Mouse (Mus musculus): ENCODE measurements around the gene Rtca.

Rtca gene

DNA sequence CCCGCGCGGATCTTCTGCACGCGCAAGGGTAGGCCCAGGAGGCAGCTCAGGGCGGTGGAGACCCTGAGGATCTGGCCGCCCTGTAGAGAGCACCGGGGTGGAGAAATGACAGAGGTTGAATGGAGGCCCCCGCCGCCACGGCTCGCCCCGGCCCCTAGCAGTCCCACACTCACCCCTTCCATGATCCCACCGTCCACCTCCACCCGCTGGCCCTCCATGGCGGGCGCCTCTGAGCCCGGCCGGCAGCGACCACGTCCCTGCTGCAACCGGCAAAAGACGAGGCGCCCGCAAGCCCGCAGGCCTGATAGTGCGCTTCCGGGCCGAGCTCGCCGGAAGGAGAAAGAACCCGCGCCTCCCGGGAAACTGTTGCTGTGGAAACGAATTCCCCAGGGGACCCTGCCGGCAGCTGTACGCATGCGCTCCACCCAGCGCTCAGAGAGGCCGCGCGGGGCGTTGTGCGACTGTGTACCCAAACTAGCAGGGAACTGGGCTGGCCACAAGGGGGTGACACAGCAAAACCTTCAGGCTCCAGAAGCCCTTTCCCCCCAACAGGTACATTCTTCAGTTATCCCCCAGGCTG is at the start of gene Rtca:
TSS of gene Rtca (minus strand) at position 437 of the 580 bp plus-strand sequence.
- peak; percentile 93 for DNase-seq (ENCODE audit: low read depth, low spot score)

DNA sequence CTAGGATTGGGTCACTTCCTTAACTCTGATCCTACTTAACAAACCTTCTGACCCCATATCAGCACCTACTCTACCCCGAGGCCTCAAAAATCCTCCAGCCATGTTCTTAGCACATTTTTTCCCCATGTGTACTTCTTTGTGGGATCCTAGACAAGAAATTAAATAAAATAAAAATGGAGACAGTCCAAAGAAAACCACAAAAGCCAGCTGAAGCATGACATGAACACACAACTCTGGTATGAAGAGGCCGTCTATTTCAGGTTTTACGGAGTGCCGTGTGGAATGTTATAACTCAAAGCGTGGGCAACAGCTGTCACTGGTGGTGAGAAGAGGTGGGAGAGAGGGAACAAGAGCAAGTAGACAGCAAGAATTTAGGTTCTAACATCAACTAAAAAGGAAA is 43.4 kb upstream of the Rtca start:
- DNase-seq (ENCODE audit: low read depth, low spot score) = no peak

DNA sequence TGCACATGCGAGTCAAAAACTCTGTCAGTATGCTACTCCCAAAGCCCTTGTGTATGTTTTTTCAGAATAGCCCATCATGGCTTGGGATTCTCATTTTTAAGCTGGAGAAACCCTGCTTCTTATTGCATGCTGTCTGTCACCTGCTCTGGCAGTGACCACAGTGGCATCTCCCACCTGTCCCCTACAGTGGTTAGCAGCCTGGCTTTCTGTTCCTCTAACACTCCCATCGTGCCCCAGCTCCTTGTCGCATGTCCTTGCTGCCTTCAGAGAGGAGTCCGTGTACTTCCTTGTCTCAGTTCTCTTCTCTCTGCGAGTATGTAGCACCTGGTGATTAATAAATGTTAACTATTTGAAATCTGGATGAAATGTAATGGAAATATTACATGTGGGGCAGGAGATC is 39.4 kb upstream of the Rtca start:
- DNase-seq (ENCODE audit: low read depth, low spot score) = no peak

DNA sequence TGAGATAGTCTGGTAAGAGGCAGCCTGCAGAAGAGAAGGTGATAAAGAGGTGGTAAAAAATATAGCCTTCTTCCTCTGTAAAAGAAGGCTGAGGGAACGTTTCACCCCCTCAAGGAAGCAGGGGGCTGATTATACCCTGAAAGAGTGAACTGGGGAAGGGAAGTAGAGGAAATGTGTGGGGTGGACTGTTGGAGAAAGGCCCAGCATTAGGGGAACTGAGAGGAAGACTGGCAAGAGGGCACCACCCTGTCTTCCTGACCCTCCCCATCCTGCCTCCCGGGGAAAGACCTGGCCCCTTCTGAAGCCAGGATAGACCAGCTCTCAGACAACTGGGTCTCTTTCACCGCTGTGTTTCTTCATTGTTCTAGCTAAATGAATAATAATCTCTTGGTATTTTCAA is 34.5 kb upstream of the Rtca start:
- DNase-seq (ENCODE audit: low read depth, low spot score) = no peak

DNA sequence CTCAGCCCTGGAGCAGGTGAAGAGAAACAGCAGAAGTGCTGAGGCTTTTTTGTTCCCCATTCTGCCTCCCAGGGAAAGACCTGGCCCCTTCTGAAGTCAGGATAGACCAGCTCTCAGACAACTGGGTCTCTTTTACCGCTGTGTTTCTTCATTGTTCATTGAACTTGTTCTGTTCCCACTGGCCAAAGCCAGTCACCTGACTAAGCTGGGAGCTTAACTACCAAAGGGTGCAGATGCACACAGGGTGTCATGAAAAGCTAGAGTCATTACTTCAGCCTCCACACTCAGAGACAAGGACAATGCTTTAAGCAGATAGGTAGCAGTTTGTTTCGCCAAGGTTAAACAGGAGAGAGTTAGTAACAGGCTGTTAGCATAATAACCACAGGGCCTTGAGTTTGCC is 34.1 kb upstream of the Rtca start:
- DNase-seq (ENCODE audit: low read depth, low spot score) = no peak

DNA sequence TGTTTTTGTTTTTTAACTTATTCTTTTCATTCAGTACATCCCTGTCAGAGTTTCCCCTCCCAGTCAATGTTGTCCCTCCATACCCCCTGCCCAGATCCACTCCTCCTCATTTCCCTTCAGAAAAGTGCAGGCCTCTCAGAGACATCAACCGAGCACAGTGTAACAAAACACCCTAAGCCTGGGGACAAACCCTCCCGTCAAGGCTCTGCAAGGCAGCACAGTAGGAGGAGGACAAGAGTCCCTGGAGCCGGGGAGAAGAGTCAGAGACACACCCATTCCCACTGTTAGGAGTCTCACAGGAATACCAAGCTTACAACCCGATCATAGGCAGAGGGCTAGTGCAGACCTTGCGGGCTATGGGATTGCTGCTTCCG is 29.2 kb upstream of the Rtca start:
- DNase-seq (ENCODE audit: low read depth, low spot score) = no peak

DNA sequence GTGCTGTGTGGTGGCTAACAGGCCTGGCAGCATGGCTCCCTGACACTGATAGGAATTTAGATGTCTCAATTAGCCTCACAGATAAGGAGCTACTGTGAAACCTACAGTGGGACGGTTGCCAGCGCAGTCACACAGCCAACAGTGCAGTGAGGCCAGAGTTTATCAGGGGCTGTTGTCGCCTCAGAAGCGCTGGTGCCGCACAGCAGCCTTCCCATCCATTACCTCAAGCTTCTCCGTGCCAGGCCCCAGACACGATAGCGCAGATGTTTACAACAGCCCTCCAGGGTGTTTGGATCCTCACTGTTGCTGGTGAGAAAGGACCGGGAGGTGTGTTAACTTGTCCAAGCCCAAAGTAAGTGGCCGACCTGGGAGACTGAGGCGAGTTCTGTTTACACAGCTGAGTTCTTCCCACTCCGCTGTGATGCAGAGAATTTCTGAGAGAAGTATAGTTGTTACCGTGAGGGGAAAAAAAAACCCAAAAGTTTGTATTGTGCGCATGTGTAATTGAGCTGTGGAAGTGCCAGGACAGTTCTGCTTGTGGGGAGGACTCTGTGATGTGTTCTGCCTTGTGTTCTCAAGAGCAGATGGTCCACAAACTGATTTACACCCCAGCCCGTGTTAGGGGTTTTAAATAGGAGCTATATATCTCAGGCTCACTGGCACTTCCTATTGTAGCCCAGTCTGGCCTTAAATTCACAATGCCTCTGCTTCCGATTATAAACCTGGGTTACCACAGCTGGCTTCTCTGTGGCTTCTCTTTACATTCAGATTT is 28.6 kb upstream of the Rtca start:
- DNase-seq (ENCODE audit: low read depth, low spot score) = no peak

DNA sequence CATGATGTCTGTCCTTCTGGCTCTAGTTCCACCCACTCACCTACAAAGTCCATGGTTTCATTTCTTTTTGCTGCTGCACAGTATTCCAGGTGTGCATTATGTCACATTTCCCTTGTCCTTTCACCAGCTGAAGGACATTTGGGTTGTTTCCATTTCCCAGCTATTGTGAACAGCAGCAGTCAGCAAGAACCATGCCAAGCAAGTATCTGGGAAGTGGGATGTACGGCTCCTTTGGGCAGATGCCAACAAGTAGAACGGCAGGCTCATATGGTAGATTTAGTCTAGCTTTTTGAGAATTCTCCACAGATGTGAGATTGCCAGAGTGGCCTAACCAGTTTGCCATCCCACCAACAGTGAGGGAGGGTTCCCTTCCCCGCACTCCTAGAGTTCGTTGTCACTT is 22.8 kb upstream of the Rtca start:
- DNase-seq (ENCODE audit: low read depth, low spot score) = no peak

DNA sequence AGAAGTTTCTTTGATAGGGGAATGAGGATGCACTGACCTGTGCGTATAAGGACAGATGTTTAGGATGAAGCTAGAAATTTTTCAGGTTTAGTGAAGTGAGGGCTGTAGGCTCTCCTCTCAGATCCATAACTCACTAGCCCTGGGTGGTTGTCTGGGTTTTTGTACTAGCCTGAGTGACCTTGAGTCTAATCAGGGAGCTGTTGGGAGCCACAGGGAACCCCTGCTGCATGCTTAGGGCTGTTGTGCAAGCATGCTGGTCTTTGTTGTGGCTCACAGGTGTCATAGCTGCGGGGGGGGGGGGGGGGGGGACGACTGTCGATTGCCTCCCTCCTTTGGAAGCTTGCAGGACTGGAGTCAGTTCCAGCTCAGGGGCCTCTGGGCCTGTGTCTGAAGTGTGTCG is 21.7 kb upstream of the Rtca start:
- no peak for DNase-seq (ENCODE audit: low read depth, low spot score)

DNA sequence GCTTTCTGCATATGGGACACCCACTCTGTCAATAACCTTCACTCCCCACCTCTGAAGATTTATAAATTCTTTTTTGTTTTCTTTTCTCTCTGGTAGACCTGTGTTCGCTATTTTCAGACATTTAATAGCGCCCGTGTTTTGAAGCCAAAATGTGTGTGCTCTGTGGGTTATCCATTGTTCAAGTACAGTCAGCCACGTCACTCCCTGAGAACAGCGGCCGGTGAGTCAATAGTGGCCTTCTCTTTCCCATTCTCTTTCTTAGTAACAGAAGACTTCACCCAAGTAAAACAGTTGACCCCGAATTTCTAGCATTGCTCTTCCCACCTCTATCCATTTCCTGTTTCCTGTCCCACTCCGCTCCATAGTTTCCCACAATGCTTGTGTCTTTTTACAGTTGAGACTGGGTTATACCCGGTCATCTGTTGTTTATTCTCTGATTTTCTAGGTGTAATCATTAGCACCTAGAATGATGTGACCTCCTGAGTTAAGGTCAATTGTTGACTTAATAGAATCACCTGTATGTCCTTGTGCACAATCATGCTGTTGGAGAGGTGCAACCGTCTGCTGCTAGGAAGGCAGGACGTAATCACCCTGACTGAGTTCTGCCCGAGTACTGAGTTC is 12.2 kb upstream of the Rtca start:
- no peak for DNase-seq (ENCODE audit: low read depth, low spot score)

DNA sequence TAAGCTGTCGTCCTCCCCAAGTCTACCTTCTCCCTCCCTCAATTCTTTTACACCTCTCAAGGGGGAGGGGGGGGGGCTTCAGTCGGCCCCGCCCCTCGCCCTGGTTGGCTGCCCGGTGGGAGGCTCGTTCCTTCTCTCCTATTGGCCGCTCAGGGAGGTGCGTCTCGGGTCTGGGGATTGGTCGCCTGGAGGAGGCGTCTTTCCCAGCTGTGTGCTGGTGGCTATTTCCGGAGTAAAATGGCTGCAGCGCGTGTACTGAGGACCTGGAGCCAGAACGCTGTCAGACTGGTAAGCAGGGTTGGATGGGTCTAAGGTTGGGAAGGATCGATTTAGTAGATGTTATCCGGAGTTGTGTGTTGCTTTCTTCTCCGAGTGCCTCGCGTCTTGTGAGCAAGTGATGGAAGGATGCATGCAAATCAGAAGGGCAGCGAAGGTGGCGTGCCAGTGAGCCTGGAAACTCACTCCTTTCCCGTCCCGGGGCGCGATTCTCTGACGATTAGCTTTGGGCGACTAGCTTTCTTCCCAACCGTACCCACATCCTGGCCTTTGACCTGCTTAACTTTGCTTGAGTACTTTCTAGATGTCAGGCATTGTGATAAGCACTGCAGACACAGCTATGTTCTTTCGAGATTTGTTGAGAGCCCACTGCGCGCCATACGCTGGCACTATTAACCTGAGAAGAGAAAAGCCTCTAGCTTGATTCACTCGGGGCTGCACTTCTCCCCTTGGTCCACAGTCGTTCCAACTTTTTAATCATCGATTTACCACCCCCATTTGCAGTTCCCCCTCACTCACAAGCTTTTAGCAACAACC is 5.1 kb upstream of the Rtca start, which contains the start of gene Dbt:
TSS of gene Dbt (plus strand) at position 167 of the 813 bp plus-strand sequence.
- peak; percentile 83 for DNase-seq (ENCODE audit: low read depth, low spot score)

DNA sequence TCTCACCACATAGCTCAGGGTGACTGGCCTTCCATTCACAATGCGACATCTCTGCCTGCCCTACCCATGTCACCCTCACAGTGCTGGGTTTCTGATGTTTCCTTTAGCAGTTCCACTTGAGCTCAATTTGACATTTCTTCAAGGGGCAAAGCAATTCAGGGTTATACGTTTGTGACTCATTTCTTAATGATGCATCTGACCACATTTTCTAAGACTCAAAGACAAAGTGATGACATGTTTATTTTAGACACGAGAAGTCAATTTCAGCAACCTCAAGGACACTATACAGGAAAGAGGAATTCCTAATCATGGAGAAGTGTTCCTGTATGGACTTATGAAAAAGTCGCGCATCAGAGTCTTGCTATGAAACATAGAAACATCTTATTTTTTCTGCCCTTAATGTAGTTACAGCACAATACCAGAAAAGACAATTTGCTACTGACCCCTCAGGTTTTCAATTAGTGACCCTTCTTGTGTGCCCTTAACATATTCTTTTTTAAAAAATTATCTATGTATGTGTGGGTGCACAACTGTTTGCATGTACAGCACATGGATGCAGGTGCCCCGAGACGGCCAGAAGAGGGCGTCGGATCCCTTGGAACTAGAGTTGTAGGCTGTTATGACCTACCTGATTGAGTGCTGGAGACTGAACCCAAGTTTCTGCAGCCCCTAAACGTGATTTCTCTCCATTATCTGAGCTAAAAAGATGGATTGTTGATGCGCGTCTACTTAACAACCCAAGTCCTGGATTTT is 4.3 kb upstream of the Rtca start:
- peak; percentile 65 for DNase-seq (ENCODE audit: low read depth, low spot score)

DNA sequence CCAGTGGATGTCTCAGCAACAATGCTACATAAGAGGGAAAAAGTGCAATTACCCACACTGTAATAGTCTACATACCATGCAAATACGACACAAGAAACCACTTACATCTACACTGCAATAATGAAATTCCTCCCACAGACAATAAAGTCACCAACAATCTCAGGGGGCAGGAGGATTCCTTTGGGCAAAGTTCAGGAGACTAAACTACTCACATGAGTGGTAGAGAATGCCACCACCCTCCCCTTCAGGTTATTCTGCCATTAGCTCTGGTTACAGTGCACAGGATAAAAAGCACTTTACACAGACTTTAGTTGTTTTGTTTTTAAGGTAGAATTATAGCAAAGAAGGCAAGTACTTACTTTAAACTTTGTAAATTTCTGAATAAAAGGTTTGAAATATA is 12.3 kb downstream of the Rtca start:
- DNase-seq (ENCODE audit: low read depth, low spot score) = no peak

DNA sequence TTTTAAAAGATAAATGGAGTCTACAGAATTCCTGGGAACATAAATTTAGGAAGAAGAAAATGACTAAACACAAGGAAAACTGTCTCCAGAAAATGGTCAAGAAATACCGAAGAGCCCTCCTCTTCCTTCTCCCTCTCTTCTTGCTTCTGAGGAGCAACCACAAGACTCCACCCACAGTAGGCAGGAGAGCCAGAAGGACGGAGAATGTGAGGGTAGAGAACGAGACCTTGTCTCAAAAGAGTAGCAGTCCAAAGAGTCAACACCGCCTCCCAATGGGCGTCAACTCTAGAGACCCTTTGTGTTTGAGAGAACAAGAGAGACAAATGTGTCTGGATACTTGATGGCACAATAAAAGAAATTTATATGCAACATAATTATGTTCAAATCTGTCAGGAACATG is 14.3 kb downstream of the Rtca start:
- DNase-seq (ENCODE audit: low read depth, low spot score) = no peak

DNA sequence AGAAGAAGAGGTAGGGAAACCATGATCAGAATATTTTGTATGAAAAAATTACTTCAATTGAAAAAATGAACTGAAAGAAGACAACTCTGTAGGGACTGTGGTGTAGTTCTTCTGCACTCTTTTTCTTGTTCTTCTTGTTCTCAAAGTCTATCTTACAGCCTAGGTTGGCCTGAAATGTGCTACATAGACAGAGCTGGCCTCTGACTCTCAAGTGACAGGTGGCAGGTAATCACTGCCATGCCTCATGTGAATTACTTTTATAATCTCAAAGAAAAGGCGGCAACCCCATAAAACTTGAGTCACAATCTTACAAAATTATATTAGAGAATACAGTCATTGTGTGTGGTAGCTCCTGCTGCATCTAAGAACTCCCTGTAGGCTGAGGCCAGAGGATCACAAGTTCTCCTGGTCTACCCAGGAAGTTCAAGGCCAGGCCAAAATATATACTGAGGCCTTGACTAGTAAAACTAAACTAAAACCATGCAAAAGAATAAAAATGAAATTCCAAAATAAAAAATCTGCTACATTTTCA is 16.0 kb downstream of the Rtca start:
- DNase-seq (ENCODE audit: low read depth, low spot score) = no peak

DNA sequence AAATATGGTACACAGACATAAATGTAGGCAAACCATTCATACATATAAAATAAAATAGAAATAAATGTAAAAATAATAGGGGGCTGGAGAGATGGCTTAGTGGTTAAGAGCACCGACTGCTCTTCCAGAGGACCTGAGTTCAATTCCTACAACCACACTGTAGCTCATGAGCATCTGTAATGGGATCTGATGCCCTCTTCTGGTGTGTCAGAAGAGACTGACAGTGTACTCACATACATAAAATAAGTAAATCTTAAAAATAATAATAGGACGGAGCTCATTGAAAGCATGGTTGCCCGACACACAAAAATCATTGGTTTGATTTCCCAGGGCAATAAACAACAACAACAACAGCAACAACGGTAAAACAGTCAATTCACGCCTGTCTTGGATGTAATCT is 17.1 kb downstream of the Rtca start:
- DNase-seq (ENCODE audit: low read depth, low spot score) = no peak

DNA sequence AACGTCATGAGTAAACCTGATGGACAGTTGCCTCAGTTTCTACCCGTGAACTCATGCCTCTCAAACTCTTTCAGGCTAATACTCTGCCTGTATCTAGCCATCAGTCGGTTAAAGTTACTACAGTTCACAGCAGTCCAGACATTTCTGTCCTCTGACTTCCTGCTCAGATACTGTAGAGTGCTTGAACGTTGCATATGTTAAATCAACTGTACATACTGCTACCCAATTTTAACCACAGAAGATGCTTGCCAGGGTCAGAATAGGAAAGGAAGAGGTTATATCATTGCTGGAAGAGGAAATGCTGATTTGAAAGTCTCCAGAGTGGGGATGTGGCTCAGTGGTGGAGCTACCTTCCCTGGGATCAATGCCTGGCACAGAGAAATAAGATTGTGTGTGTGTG is 24.7 kb downstream of the Rtca start:
- DNase-seq (ENCODE audit: low read depth, low spot score) = no peak

DNA sequence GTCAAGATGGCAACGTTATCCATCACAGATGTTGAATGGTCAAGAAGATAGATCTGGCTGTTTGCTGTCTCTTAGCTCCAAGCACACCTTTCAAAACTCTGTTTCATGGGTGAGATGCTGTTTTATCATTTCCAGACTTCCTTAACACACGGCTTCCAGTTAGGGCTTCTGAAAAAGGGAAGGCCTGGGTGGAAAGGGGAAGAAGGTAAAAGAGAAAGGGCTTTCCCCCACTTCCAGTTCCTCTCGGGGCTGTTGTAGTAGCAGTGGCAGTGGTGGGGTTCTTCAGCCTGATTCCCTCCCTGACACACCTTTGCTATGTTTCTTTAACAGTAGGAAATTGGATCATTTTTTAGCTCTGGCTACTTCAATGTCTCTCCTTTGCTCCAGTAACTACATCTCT is 25.3 kb downstream of the Rtca start:
- DNase-seq (ENCODE audit: low read depth, low spot score) = no peak

DNA sequence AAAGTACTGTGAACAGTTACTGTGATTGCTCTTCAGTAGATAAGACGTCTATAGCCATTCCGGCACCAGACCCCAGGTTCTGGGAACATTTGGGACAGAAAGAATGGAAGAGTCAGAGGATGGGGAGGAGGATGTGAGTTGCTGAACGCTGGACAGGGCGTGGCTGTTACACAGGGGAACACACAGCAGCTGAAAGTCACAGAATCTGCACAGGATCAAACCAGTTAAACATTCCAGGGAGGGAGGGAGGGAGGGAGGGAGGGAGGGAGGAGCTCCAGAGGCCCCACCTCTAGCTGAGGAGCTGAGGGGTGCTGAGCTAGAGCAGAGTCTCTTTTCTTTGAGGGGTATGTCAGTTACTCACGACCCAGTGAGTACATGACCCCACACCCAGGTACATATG is 27.1 kb downstream of the Rtca start:
- peak; percentile 14 for DNase-seq (ENCODE audit: low read depth, low spot score)

DNA sequence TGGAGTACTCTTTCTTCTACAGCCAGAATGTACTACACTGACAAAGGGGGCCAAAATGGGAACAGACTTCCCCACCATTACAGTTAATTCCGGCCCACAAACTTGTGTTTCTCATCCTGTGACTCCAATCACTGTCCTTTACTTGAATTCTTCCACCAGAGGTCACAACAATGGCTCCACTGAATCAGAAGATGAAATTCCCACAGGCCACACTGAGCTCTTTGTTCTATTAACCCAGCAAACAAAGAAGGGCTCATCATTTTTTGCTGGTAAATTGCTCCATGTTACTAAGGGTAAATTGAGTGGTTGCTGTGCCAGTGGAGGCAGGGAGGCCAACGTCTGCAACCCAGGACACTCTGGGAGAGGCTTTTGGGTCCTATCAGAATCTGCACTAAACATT is 27.9 kb downstream of the Rtca start:
- DNase-seq (ENCODE audit: low read depth, low spot score) = no peak

DNA sequence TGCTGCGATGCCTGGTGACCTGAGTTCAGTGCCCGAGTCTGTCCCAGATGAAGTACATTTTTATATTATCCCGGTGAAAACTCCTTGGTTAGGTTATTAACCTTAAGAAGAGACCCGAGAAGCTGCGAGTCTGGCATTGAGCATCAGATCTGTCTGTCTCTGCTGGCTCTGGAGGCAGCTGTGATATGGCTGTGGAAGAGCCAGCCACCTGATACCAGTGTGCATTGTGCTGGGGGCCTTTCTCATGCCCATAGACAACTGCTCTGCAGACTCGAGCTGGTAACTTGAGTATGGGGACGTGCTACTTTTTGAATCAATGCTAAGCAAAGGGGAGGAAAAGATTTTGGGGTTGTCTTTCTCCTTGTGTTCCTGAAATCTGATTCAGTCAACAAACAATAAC is 30.7 kb downstream of the Rtca start:
- DNase-seq (ENCODE audit: low read depth, low spot score) = no peak

All from WW6 (cell line).